Mouse (Mus musculus) MEL (cell line): ENCODE measurements at regions not wholly inside any gene's neighbourhood (a gene's known extent, or its start where the extent isn't known, plus 50 kb on each side); places are given as distances from the start of the nearest gene placed in this dataset.

Source experiments
- DNase-seq: peaks from one replicate; pipeline ENCODE4 v3.0.0; 2011; ENCODE audit warnings: low read depth, low spot score
- H3K27ac ChIP-seq: 2 replicates; pipeline ENCODE4 v1.5.1; 2012; ENCODE audit warnings: low read depth, mild to moderate bottlenecking, control low read depth, low read length, moderate library complexity; ENCODE audit not compliant: control insufficient read depth
- H3K27me3 ChIP-seq, 2 experiments: fragments of 150-350 bp in 1 of 2; sonication (generic) in 1 of 2; 2 replicates each; pipeline ENCODE4 v1.6.1; 2012; ENCODE audit warnings: low read length in 2 of 2, mild to moderate bottlenecking in 2 of 2, improper control_type of control experiment in 1 of 2, moderate library complexity in 1 of 2; ENCODE audit not compliant: insufficient read depth in 2 of 2, control insufficient read depth in 1 of 2
- H3K36me3 ChIP-seq, 2 experiments: 2 replicates each; pipeline ENCODE4 v1.6.1; 2012 to 2014; ENCODE audit warnings: low read length in 2 of 2, improper control_type of control experiment in 1 of 2, inconsistent platforms in 1 of 2, mild to moderate bottlenecking in 1 of 2; ENCODE audit not compliant: insufficient read depth in 2 of 2, control insufficient read depth in 1 of 2
- H3K4me1 ChIP-seq, 2 experiments: fragments of 150-350 bp in 1 of 2; sonication (generic) in 1 of 2; 2 replicates each; pipeline ENCODE4 v1.6.1; 2012; ENCODE audit warnings: low read length in 2 of 2, improper control_type of control experiment in 1 of 2, mild to moderate bottlenecking in 1 of 2; ENCODE audit not compliant: insufficient read depth in 2 of 2, control insufficient read depth in 1 of 2
- H3K4me3 ChIP-seq, 2 experiments: fragments of 150-350 bp in 1 of 2; sonication (generic) in 1 of 2; 2 replicates each; pipeline ENCODE4 v1.5.1; 2012; ENCODE audit warnings: low read depth in 2 of 2, low read length in 2 of 2, mild to moderate bottlenecking in 2 of 2, moderate library complexity in 2 of 2, control low read depth in 1 of 2, improper control_type of control experiment in 1 of 2; ENCODE audit not compliant: control insufficient read depth in 1 of 2, insufficient read depth in 1 of 2
- H3K79me2 ChIP-seq: 2 replicates; pipeline ENCODE4 v1.6.1; 2012; ENCODE audit warnings: mild to moderate bottlenecking, low read length, moderate library complexity; ENCODE audit not compliant: control insufficient read depth, poor library complexity, insufficient read depth
- H3K9ac ChIP-seq: 2 replicates; pipeline ENCODE4 v1.6.1; 2012; ENCODE audit warnings: low read depth, mild to moderate bottlenecking, control low read depth, low read length, moderate library complexity; ENCODE audit not compliant: control insufficient read depth, poor library complexity, severe bottlenecking
- H3K9me3 ChIP-seq: fragments of 150-350 bp; sonication (generic); replicated peaks from 2 replicates; pipeline ENCODE4 v1.6.1; 2012; ENCODE audit warnings: mild to moderate bottlenecking, low read length, improper control_type of control experiment, moderate library complexity; ENCODE audit not compliant: insufficient read depth
- E2F4 ChIP-seq: IDR thresholded peaks from 2 replicates; pipeline ENCODE4 v1.6.1; 2011; ENCODE audit warnings: low read depth, low read length, improper control_type of control experiment, borderline replicate concordance
- EP300 ChIP-seq, 2 experiments: IDR thresholded peaks; 2 replicates each; pipeline ENCODE4 v1.6.1; 2011; ENCODE audit warnings: improper control_type of control experiment in 2 of 2, low read length in 2 of 2, low read depth in 1 of 2, mild to moderate bottlenecking in 1 of 2
- ETS1 ChIP-seq: IDR thresholded peaks from 2 replicates; pipeline ENCODE4 v1.6.1; 2012; ENCODE audit warnings: low read depth, mild to moderate bottlenecking, inconsistent platforms, low read length, improper control_type of control experiment, moderate library complexity
- KAT2A ChIP-seq: conservative IDR thresholded peaks from 2 replicates; pipeline ENCODE4 v1.6.1; 2012; ENCODE audit warnings: low read depth, low read length, improper control_type of control experiment, inconsistent platforms
- MAX ChIP-seq: IDR thresholded peaks from 2 replicates; pipeline ENCODE4 v1.6.1; 2011; ENCODE audit warnings: low read length, improper control_type of control experiment
- MAZ ChIP-seq: IDR thresholded peaks from 2 replicates; pipeline ENCODE4 v1.6.1; 2012; ENCODE audit warnings: low read depth, mild to moderate bottlenecking, inconsistent platforms, low read length, improper control_type of control experiment
- MXI1 ChIP-seq: IDR thresholded peaks from 2 replicates; pipeline ENCODE4 v1.6.1; 2011; ENCODE audit warnings: mild to moderate bottlenecking, low read depth, low read length, improper control_type of control experiment
- MYB ChIP-seq: IDR thresholded peaks from 2 replicates; pipeline ENCODE4 v1.6.1; 2011; ENCODE audit warnings: mild to moderate bottlenecking, low read depth, low read length, improper control_type of control experiment
- NRF1 ChIP-seq: IDR thresholded peaks from 2 replicates; pipeline ENCODE4 v1.6.1; 2014; ENCODE audit warnings: low read depth, mild to moderate bottlenecking, inconsistent platforms, low read length, improper control_type of control experiment, moderate library complexity; ENCODE audit not compliant: poor library complexity, insufficient read depth, severe bottlenecking
- POLR2AphosphoS2 ChIP-seq: IDR thresholded peaks from 2 replicates; pipeline ENCODE4 v1.6.1; 2011; ENCODE audit warnings: low read length, improper control_type of control experiment
- RAD21 ChIP-seq: IDR thresholded peaks from 2 replicates; pipeline ENCODE4 v1.6.1; 2011; ENCODE audit warnings: mild to moderate bottlenecking, low read depth, low read length, improper control_type of control experiment
- RCOR1 ChIP-seq: IDR thresholded peaks from 2 replicates; pipeline ENCODE4 v1.6.1; 2012; ENCODE audit warnings: low read depth, mild to moderate bottlenecking, inconsistent platforms, low read length, improper control_type of control experiment
- SMC3 ChIP-seq: IDR thresholded peaks from 2 replicates; pipeline ENCODE4 v1.6.1; 2011; ENCODE audit warnings: low read depth, low read length, improper control_type of control experiment
- TAL1 ChIP-seq: IDR thresholded peaks from 2 replicates; pipeline ENCODE4 v1.6.1; 2012; ENCODE audit warnings: mild to moderate bottlenecking, inconsistent platforms, low read length, moderate library complexity, mixed read lengths
- TCF12 ChIP-seq: IDR thresholded peaks from 2 replicates; pipeline ENCODE4 v1.6.1; 2014; ENCODE audit warnings: low read depth, mild to moderate bottlenecking, inconsistent platforms, low read length, improper control_type of control experiment, moderate library complexity
- USF1 ChIP-seq: IDR thresholded peaks from 2 replicates; pipeline ENCODE4 v1.6.1; 2014; ENCODE audit warnings: low read depth, mild to moderate bottlenecking, inconsistent platforms, low read length, improper control_type of control experiment, moderate library complexity
- USF2 ChIP-seq, 2 experiments: IDR thresholded peaks; 2 replicates each; pipeline ENCODE4 v1.6.1; 2011 to 2012; ENCODE audit warnings: improper control_type of control experiment in 2 of 2, low read length in 2 of 2, borderline replicate concordance in 1 of 2, inconsistent platforms in 1 of 2, low read depth in 1 of 2, mild to moderate bottlenecking in 1 of 2; ENCODE audit not compliant: insufficient read depth in 1 of 2
- ZC3H11A ChIP-seq: IDR thresholded peaks from 2 replicates; pipeline ENCODE4 v1.6.1; 2012; ENCODE audit warnings: low read depth, mild to moderate bottlenecking, inconsistent platforms, low read length, improper control_type of control experiment
- ZKSCAN1 ChIP-seq: IDR thresholded peaks from 2 replicates; pipeline ENCODE4 v1.6.1; 2012; ENCODE audit warnings: low read depth, mild to moderate bottlenecking, inconsistent platforms, low read length, improper control_type of control experiment, moderate library complexity
- ZMIZ1 ChIP-seq: IDR thresholded peaks from 2 replicates; pipeline ENCODE4 v1.6.1; 2012; ENCODE audit warnings: low read depth, mild to moderate bottlenecking, inconsistent platforms, low read length, improper control_type of control experiment, moderate library complexity
- ZNF384 ChIP-seq: IDR thresholded peaks from 2 replicates; pipeline ENCODE4 v1.6.1; 2012; ENCODE audit warnings: low read depth, mild to moderate bottlenecking, inconsistent platforms, low read length, improper control_type of control experiment

- Histone ChIP-seq H3K27me3 (no peaks in the 10 kb centered on the region), H3K9me3 (no peaks in the 10 kb centered on the region), H3K36me3 (no peaks in the 10 kb centered on the region), H3K79me2 (no peaks in the 10 kb centered on the region), H3K4me1 (no peaks in the 10 kb centered on the region), H3K9ac (no peak overlapping the region), H3K4me3 (no peak overlapping the region), H3K27ac (no peak overlapping the region)
- no peak for DNase-seq
- TF ChIP-seq USF2 (IDR thresholded peaks at IDR 0.05; ENCODE audit: borderline replicate concordance in 1 of 2, insufficient read depth in 1 of 2, low read depth in 1 of 2, low read length in 2 of 2) (no peak), MXI1 (no peak), MYB (no peak), MAZ (no peak), KAT2A (no peak), NRF1 (no peak), EP300 (IDR thresholded peaks at IDR 0.05; ENCODE audit: low read depth in 1 of 2, low read length in 2 of 2) (no peak), ZMIZ1 (no peak), ETS1 (no peak)
Observed at GRCm38 (mm10) chr4:54156146-54156545, 330.3 kb downstream of the Tmem38b start.

- Histone ChIP-seq H3K27me3 (no peaks in the 10 kb centered on the region), H3K4me1 (no peaks in the 10 kb centered on the region), H3K4me3 (no peak overlapping the region)
Observed at GRCm38 (mm10) chr4:54161337-54161993, 335.6 kb downstream of the Tmem38b start.

GRCm38 (mm10) chr4:54162308-54162707 lies 336.5 kb downstream of the Tmem38b start:
- no peaks in the 10 kb centered on the region for H3K36me3 ChIP-seq
- H3K9me3 ChIP-seq, result no peaks in the 10 kb centered on the region
- H3K4me3 ChIP-seq, result no peak overlapping the region
- no peak for DNase-seq
- no peaks in the 10 kb centered on the region for H3K27me3 ChIP-seq
- TF ChIP-seq USF1, result no peak
- no peak for TF ChIP-seq RAD21
- TF ChIP-seq POLR2AphosphoS2, result no peak
- H3K9ac ChIP-seq, result no peak overlapping the region
- no peaks in the 10 kb centered on the region for H3K4me1 ChIP-seq
- no peak overlapping the region for H3K27ac ChIP-seq
- no peaks in the 10 kb centered on the region for H3K79me2 ChIP-seq

More at GRCm38 (mm10) chr4:54161337-54161993, 335.6 kb downstream of the Tmem38b start:
- no peak for DNase-seq
- H3K9ac ChIP-seq, result no peak overlapping the region
- H3K79me2 ChIP-seq, result no peaks in the 10 kb centered on the region
- no peaks in the 10 kb centered on the region for H3K9me3 ChIP-seq
- no peak for TF ChIP-seq MAX
- TF ChIP-seq E2F4, result no peak
- no peak for TF ChIP-seq POLR2AphosphoS2
- no peak for TF ChIP-seq TAL1
- no peak for TF ChIP-seq ZNF384
- no peak for TF ChIP-seq TCF12
- no peak for TF ChIP-seq RCOR1
- no peak for TF ChIP-seq ZKSCAN1
- no peak for TF ChIP-seq MXI1
- no peak for TF ChIP-seq ZC3H11A
- no peak for TF ChIP-seq RAD21
- no peak for TF ChIP-seq SMC3
- TF ChIP-seq, all 39 proteins: peak for 0
- H3K36me3 ChIP-seq, result no peaks in the 10 kb centered on the region
- H3K27ac ChIP-seq, result no peak overlapping the region
